Mouse (Mus musculus) liver, adult (tissue): ENCODE data around the gene Pappa.

Source experiments
- GATA4 ChIP-seq: IDR thresholded peaks from 2 replicates; pipeline ENCODE4 v1.6.1; 2014; ENCODE audit warnings: mild to moderate bottlenecking, low read length; ENCODE audit not compliant: insufficient replicate concordance

Gene Pappa

GRCm38 (mm10) chr4:65223901-65224300 is 99.9 kb downstream of the Pappa start:
- no peak for TF ChIP-seq GATA4

GRCm38 (mm10) chr4:65238540-65238998 is 114.6 kb downstream of the Pappa start:
- no peak for TF ChIP-seq GATA4

- no peak for TF ChIP-seq GATA4
Observed at GRCm38 (mm10) chr4:65242434-65242931, 118.5 kb downstream of the Pappa start.

GRCm38 (mm10) chr4:65243245-65243644 is 119.3 kb downstream of the Pappa start:
- no peak for TF ChIP-seq GATA4

GRCm38 (mm10) chr4:65245015-65245414 is 121.0 kb downstream of the Pappa start:
- no peak for TF ChIP-seq GATA4

- no peak for TF ChIP-seq GATA4
Observed at GRCm38 (mm10) chr4:65245440-65245839, 121.5 kb downstream of the Pappa start.

- no peak for TF ChIP-seq GATA4
Observed at GRCm38 (mm10) chr4:65252193-65252592, 128.2 kb downstream of the Pappa start.

GRCm38 (mm10) chr4:65254073-65254472 is 130.1 kb downstream of the Pappa start:
- TF ChIP-seq GATA4 = no peak

GRCm38 (mm10) chr4:65267066-65267465 is 143.1 kb downstream of the Pappa start:
- no peak for TF ChIP-seq GATA4

- no peak for TF ChIP-seq GATA4
Observed at GRCm38 (mm10) chr4:65269996-65270395, 146.0 kb downstream of the Pappa start.

- no peak for TF ChIP-seq GATA4
Observed at GRCm38 (mm10) chr4:65272295-65272694, 148.3 kb downstream of the Pappa start.

GRCm38 (mm10) chr4:65273299-65273851 is 149.4 kb downstream of the Pappa start:
- TF ChIP-seq GATA4 = no peak

GRCm38 (mm10) chr4:65278451-65279271 is 154.7 kb downstream of the Pappa start:
- TF ChIP-seq GATA4 = no peak

- TF ChIP-seq GATA4 = no peak
Observed at GRCm38 (mm10) chr4:65279272-65279653, 155.3 kb downstream of the Pappa start.

- TF ChIP-seq GATA4 = no peak
Observed at GRCm38 (mm10) chr4:65279979-65280677, 156.2 kb downstream of the Pappa start.

- TF ChIP-seq GATA4 = no peak
Observed at GRCm38 (mm10) chr4:65280888-65281287, 156.9 kb downstream of the Pappa start.

GRCm38 (mm10) chr4:65283611-65284010 is 159.6 kb downstream of the Pappa start:
- no peak for TF ChIP-seq GATA4
